Mouse (Mus musculus): ENCODE results near the gene Rcor1. TPM values are rescaled to one million over a fixed set of nuclear protein-coding genes. Genes with fewer than 3 reads are reported as not detected.
"Not testable (repeated sequence)": the region's sequence is repeated elsewhere in the genome, so short reads cannot be mapped to it uniquely, and the experiment has no call there.

Rcor1 gene
- polyA plus RNA-seq, 1 experiment, result 14.4 TPM

- Histone ChIP-seq H3K27me3 (ENCODE audit: control insufficient read depth, insufficient read depth, low read length) (no peaks in the 10 kb centered on the region), H3K4me1 (ENCODE audit: control insufficient read depth, insufficient read depth, low read length) (no peaks in the 10 kb centered on the region), H3K27ac (ENCODE audit: control insufficient read depth, insufficient read depth, low read depth, low read length) (no peak overlapping the region), H3K36me3 (ENCODE audit: control insufficient read depth, insufficient read depth, low read length) (no peaks in the 10 kb centered on the region), H3K4me3 (ENCODE audit: control insufficient read depth, low read depth, low read length) (no peak overlapping the region)
- no peak for TF ChIP-seq CTCF (IDR thresholded peaks at IDR 0.05; ENCODE audit: control insufficient read depth, insufficient read depth, insufficient replicate concordance, low read depth, low read length)
- no peak for TF ChIP-seq POLR2A (IDR thresholded peaks at IDR 0.05; ENCODE audit: control insufficient read depth, low read depth, low read length)
These were observed 28.7 kb downstream of the Rcor1 start for GRCm38 (mm10) chr12:111067816-111068215.

- H3K27me3 ChIP-seq (ENCODE audit: control insufficient read depth, insufficient read depth, low read length); H3K36me3 ChIP-seq (ENCODE audit: control insufficient read depth, insufficient read depth, low read length); H3K4me3 ChIP-seq (ENCODE audit: control insufficient read depth, low read depth, low read length); H3K27ac ChIP-seq (ENCODE audit: control insufficient read depth, insufficient read depth, low read depth, low read length); H3K4me1 ChIP-seq (ENCODE audit: control insufficient read depth, insufficient read depth, low read length): not testable (repeated sequence)
These were observed 30.1 kb downstream of the Rcor1 start for GRCm38 (mm10) chr12:111069299-111069698.

GRCm38 (mm10) chr12:111071009-111071408 is 31.9 kb downstream of the Rcor1 start:
- Histone ChIP-seq H3K4me3 (ENCODE audit: control insufficient read depth, low read depth, low read length) (no peak overlapping the region), H3K36me3 (ENCODE audit: control insufficient read depth, insufficient read depth, low read length) (no peaks in the 10 kb centered on the region), H3K4me1 (ENCODE audit: control insufficient read depth, insufficient read depth, low read length) (no peaks in the 10 kb centered on the region), H3K27me3 (ENCODE audit: control insufficient read depth, insufficient read depth, low read length) (no peaks in the 10 kb centered on the region), H3K27ac (ENCODE audit: control insufficient read depth, insufficient read depth, low read depth, low read length) (no peak overlapping the region)
- TF ChIP-seq CTCF (IDR thresholded peaks at IDR 0.05; ENCODE audit: control insufficient read depth, insufficient read depth, insufficient replicate concordance, low read depth, low read length), result no peak
- TF ChIP-seq POLR2A (IDR thresholded peaks at IDR 0.05; ENCODE audit: control insufficient read depth, low read depth, low read length), result no peak

DNA sequence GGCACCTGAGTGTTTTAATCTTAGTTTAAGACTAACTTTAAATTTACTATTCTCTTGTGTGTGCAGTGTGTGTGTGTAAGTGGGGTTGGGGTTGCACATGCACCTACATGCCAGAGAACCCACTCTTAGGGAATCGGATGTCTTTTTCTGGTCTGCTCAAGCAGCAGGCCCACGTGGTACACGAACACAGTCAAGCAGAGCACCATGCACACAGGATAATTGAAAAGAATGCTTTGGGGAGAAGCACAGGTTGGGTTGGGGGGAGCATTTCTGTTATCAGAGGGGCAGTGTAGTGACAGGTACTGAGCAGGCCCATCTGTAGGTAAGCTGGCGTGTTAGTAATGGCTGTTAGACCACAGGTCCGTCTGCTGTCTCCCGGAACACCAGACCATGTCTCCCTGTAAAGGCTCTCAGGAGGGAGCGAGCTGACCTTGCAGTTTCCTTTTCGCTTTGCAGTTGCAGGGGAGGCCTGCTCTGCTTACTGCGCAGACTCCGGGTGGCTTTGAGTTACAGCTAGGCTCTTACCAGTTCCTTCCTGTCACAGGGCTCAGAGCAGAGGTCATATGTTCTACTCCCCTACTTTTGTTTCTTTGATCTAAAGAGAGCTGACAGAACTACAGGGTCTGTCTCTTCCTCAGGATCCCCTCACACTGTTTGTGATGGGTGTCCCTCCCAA is 32.5 kb downstream of the Rcor1 start:
- H3K27ac ChIP-seq (ENCODE audit: control insufficient read depth, insufficient read depth, low read depth, low read length), result no peak overlapping the region
- no peaks in the 10 kb centered on the region for H3K4me1 ChIP-seq (ENCODE audit: control insufficient read depth, insufficient read depth, low read length)
- TF ChIP-seq POLR2A (IDR thresholded peaks at IDR 0.05; ENCODE audit: control insufficient read depth, low read depth, low read length) (no peak), CTCF (IDR thresholded peaks at IDR 0.05; ENCODE audit: control insufficient read depth, insufficient read depth, insufficient replicate concordance, low read depth, low read length) (no peak)

GRCm38 (mm10) chr12:111076385-111076965 is 37.3 kb downstream of the Rcor1 start:
- no peak for TF ChIP-seq POLR2A (IDR thresholded peaks at IDR 0.05; ENCODE audit: control insufficient read depth, low read depth, low read length)
- TF ChIP-seq CTCF (IDR thresholded peaks at IDR 0.05; ENCODE audit: control insufficient read depth, insufficient read depth, insufficient replicate concordance, low read depth, low read length), result no peak
- H3K27me3 ChIP-seq (ENCODE audit: control insufficient read depth, insufficient read depth, low read length), result no peaks in the 10 kb centered on the region
- H3K4me1 ChIP-seq (ENCODE audit: control insufficient read depth, insufficient read depth, low read length), result no peaks in the 10 kb centered on the region
- no peak overlapping the region for H3K27ac ChIP-seq (ENCODE audit: control insufficient read depth, insufficient read depth, low read depth, low read length)
- no peaks in the 10 kb centered on the region; the same call in 1 of the 2 replicates for H3K36me3 ChIP-seq (ENCODE audit: control insufficient read depth, insufficient read depth, low read length)
- no peak overlapping the region for H3K4me3 ChIP-seq (ENCODE audit: control insufficient read depth, low read depth, low read length)

More for the DNA sequence above, 32.5 kb downstream of the Rcor1 start:
- Histone ChIP-seq H3K4me3 (ENCODE audit: control insufficient read depth, low read depth, low read length) (no peak overlapping the region), H3K27me3 (ENCODE audit: control insufficient read depth, insufficient read depth, low read length) (no peaks in the 10 kb centered on the region), H3K36me3 (ENCODE audit: control insufficient read depth, insufficient read depth, low read length) (no peaks in the 10 kb centered on the region; the same call in 1 of the 2 replicates)

GRCm38 (mm10) chr12:111085579-111085978 is 46.4 kb downstream of the Rcor1 start:
- Histone ChIP-seq H3K4me1 (ENCODE audit: control insufficient read depth, insufficient read depth, low read length) (peaks cover 2% of the 10 kb centered on the region; the same call in 1 of the 2 replicates), H3K4me3 (ENCODE audit: control insufficient read depth, low read depth, low read length) (no peak overlapping the region), H3K36me3 (ENCODE audit: control insufficient read depth, insufficient read depth, low read length) (no peaks in the 10 kb centered on the region), H3K27me3 (ENCODE audit: control insufficient read depth, insufficient read depth, low read length) (no peaks in the 10 kb centered on the region), H3K27ac (ENCODE audit: control insufficient read depth, insufficient read depth, low read depth, low read length) (no peak overlapping the region)
- no peak for TF ChIP-seq CTCF (IDR thresholded peaks at IDR 0.05; ENCODE audit: control insufficient read depth, insufficient read depth, insufficient replicate concordance, low read depth, low read length)

- Histone ChIP-seq H3K4me3 (ENCODE audit: control insufficient read depth, low read depth, low read length) (no peak overlapping the region), H3K27ac (ENCODE audit: control insufficient read depth, insufficient read depth, low read depth, low read length) (no peak overlapping the region), H3K4me1 (ENCODE audit: control insufficient read depth, insufficient read depth, low read length) (peaks cover 2% of the 10 kb centered on the region; the same call in 1 of the 2 replicates), H3K27me3 (ENCODE audit: control insufficient read depth, insufficient read depth, low read length) (no peaks in the 10 kb centered on the region), H3K36me3 (ENCODE audit: control insufficient read depth, insufficient read depth, low read length) (no peaks in the 10 kb centered on the region)
- TF ChIP-seq POLR2A (IDR thresholded peaks at IDR 0.05; ENCODE audit: control insufficient read depth, low read depth, low read length), result no peak
- no peak for TF ChIP-seq CTCF (IDR thresholded peaks at IDR 0.05; ENCODE audit: control insufficient read depth, insufficient read depth, insufficient replicate concordance, low read depth, low read length)
These were observed 47.9 kb downstream of the Rcor1 start for GRCm38 (mm10) chr12:111087066-111087465.

Data from testis, adult 2 months (tissue).